Mouse (Mus musculus) urinary bladder, postnatal 14 days (tissue): ENCODE data around the gene Rps10.

Source experiments
- DNase-seq: peaks from one replicate; pipeline ENCODE4 v3.0.0; 2021; ENCODE audit warnings: low spot score

Rps10 gene

GRCm38 (mm10) chr17:27611994-27612393 lies 24.5 kb downstream of the Rps10 start:
- DNase-seq, result no peak

GRCm38 (mm10) chr17:27611519-27611884 lies 25.0 kb downstream of the Rps10 start:
- no peak for DNase-seq

- DNase-seq, result no peak
These were observed 25.6 kb downstream of the Rps10 start for GRCm38 (mm10) chr17:27610679-27611518.

- no peak for DNase-seq
These were observed 26.9 kb downstream of the Rps10 start for GRCm38 (mm10) chr17:27609576-27609975.

- no peak for DNase-seq
These were observed 32.8 kb downstream of the Rps10 start for GRCm38 (mm10) chr17:27603522-27604234.

GRCm38 (mm10) chr17:27603036-27603435 lies 33.4 kb downstream of the Rps10 start:
- no peak for DNase-seq

- no peak for DNase-seq
These were observed 35.6 kb downstream of the Rps10 start for GRCm38 (mm10) chr17:27600869-27601268.

- no peak for DNase-seq
These were observed 36.2 kb downstream of the Rps10 start for GRCm38 (mm10) chr17:27600286-27600685.

GRCm38 (mm10) chr17:27596376-27597190 lies 39.9 kb downstream of the Rps10 start:
- DNase-seq, result no peak

- no peak for DNase-seq
These were observed 40.7 kb downstream of the Rps10 start for GRCm38 (mm10) chr17:27595659-27596375.

- DNase-seq, result no peak
These were observed 43.9 kb downstream of the Rps10 start for GRCm38 (mm10) chr17:27592565-27592910.

GRCm38 (mm10) chr17:27591826-27592564 lies 44.5 kb downstream of the Rps10 start:
- no peak for DNase-seq

GRCm38 (mm10) chr17:27588231-27588630 lies 48.2 kb downstream of the Rps10 start:
- no peak for DNase-seq

GRCm38 (mm10) chr17:27587252-27587651 lies 49.2 kb downstream of the Rps10 start:
- peak; percentile 62 for DNase-seq

GRCm38 (mm10) chr17:27586661-27587060 lies 49.8 kb downstream of the Rps10 start:
- DNase-seq, result no peak

- no peak for DNase-seq
These were observed 53.1 kb downstream of the Rps10 start for GRCm38 (mm10) chr17:27583185-27583894.
